Mouse (Mus musculus) cortical plate, adult 2 months (tissue): ENCODE measurements around the gene Rhou.

ENCODE experiments used
- CTCF ChIP-seq: fragments of 200-500 bp; IDR thresholded peaks from 2 replicates; pipeline ENCODE4 v1.5.1; 2011; ENCODE audit warnings: mild to moderate bottlenecking, control low read depth, low read length; ENCODE audit not compliant: insufficient read depth; ENCODE audit errors: extremely low read depth
- POLR2A ChIP-seq: fragments of 200-500 bp; IDR thresholded peaks from 2 replicates; pipeline ENCODE4 v1.6.1; 2011; ENCODE audit warnings: mild to moderate bottlenecking, low read length, control low read depth; ENCODE audit not compliant: insufficient read depth; ENCODE audit errors: extremely low read depth

- TF ChIP-seq CTCF (peak; percentile 21; the same call in 1 of the 2 replicates), POLR2A (peak; percentile 71)
Observed at GRCm38 (mm10) chr8:123653308-123653993, at the start of gene Rhou.
